Mouse (Mus musculus) lung, adult 2 months (tissue): ENCODE results near the gene Fibp. TPM values are rescaled to one million over a fixed set of nuclear protein-coding genes. Genes with fewer than 3 reads are reported as not detected.

ENCODE experiments used
- DNase-seq: peaks from one replicate; pipeline ENCODE4 v3.0.0; 2022
- H3K4me1 ChIP-seq: fragments of 200-500 bp; 2 replicates; pipeline ENCODE4 v1.6.1; 2011; ENCODE audit warnings: low read length; ENCODE audit not compliant: control insufficient read depth, insufficient read depth
- H3K4me3 ChIP-seq: fragments of 200-500 bp; replicated peaks from 2 replicates; pipeline ENCODE3; 2011; ENCODE audit warnings: low read depth, mild to moderate bottlenecking, control low read depth, low read length; ENCODE audit errors: extremely low read depth
- CTCF ChIP-seq: fragments of 200-500 bp; IDR thresholded peaks from 2 replicates; pipeline ENCODE4 v1.5.1; 2011; ENCODE audit warnings: mild to moderate bottlenecking, low read length, control low read depth; ENCODE audit not compliant: insufficient read depth
- POLR2A ChIP-seq: fragments of 200-500 bp; IDR thresholded peaks from 2 replicates; pipeline ENCODE4 v1.6.1; 2011; ENCODE audit warnings: low read depth, mild to moderate bottlenecking, control low read depth, low read length, borderline replicate concordance; ENCODE audit errors: extremely low read depth
- WGBS: fragments of 180-500 bp; shearing (Covaris S2); methylation state at CpG from one replicate; pipeline ENCODE4 v1.1.7; 2018; 5-methylcytosine and 5-hydroxymethylcytosine counted together
- polyA plus RNA-seq: library from polyadenylated mRNA; depleted of rRNA; stranded (reverse); fragments of >200 nt; gene quantifications from 2 replicates; pipeline ENCODE4 v1.2.3, GENCODE M21; 2012; rRNA removed

Fibp gene
- 129 and 144 TPM in 2 replicates for polyA plus RNA-seq

DNA sequence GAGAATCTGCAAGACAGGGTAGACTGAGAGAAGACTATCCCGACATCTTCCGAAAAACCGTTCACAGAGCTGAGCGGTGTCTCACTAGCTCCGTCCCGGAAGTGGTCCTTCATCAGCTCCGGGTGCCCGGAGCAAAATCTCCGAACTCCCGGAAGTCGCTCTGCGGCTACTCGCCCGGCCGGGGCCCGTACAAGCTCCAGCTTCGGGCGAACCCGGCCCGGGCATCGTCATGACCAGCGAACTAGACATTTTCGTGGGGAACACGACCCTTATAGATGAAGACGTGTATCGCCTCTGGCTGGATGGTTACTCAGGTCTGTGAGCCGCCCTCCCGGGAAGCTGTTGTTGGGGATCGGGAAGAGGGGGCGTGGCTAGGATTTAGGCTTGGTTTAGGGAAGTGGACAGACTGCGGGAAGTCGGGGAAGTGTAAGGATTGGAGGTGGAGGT, at the start of gene Fibp:
Gene Fibp, plus strand, starts transcription at position 151 of the 447 bp plus-strand sequence.
- TF ChIP-seq POLR2A (peak; percentile 78), CTCF (no peak)
- peak within 1 kb of the TSS; percentile 96 for H3K4me3 ChIP-seq
- WGBS: under 1% methylated on average over 32 of the region's 32 CpGs
- H3K4me1 ChIP-seq: peaks cover 8% of the 10 kb centered on the region
- peak; percentile 89 for DNase-seq

- WGBS: 71% methylated on average over 5 of the region's 5 CpGs
- no peak for DNase-seq
- H3K4me1 ChIP-seq: peaks cover 15% of the 10 kb centered on the region
Observed at GRCm38 (mm10) chr19:5410641-5411040, 49.8 kb upstream of the Fibp start.

GRCm38 (mm10) chr19:5411961-5412360, 48.5 kb upstream of the Fibp start:
- WGBS: 47% methylated on average over 5 of the region's 5 CpGs
- DNase-seq: no peak
- peaks cover 12% of the 10 kb centered on the region for H3K4me1 ChIP-seq
- TF ChIP-seq CTCF: no peak
- TF ChIP-seq POLR2A: 0 out of 2 replicates have a peak, but pooled peaks have one; percentile 26
- H3K4me3 ChIP-seq: no peak overlapping the region

More at GRCm38 (mm10) chr19:5410641-5411040, 49.8 kb upstream of the Fibp start:
- H3K4me3 ChIP-seq: no peak overlapping the region
- no peak for TF ChIP-seq CTCF
- TF ChIP-seq POLR2A: no peak

DNA sequence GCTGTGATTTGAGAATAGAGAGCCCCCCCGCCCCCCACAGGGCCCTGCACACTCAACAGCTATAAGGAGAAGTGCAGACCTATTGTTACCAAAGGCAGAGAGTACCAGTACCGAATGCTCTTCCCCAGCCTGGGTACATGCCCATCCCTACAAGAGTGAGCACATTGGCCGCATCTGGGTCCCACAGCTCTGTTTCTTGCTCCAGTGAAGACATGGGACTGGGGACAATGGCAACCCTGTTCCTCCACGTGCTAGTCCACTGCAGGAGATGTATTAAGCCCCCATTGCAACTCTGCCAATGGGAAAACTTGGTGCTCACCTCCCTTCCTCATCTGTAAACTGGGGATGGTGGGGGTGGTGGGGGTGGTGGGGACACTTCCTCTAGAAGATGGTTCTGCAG, 46.6 kb upstream of the Fibp start:
- WGBS: 76% methylated on average over 4 of the region's 4 CpGs
- Histone ChIP-seq H3K4me3 (no peak overlapping the region), H3K4me1 (peaks cover 4% of the 10 kb centered on the region)
- no peak for DNase-seq
- no peak for TF ChIP-seq CTCF
- TF ChIP-seq POLR2A: no peak

- Histone ChIP-seq H3K4me1 (no peaks in the 10 kb centered on the region), H3K4me3 (no peak overlapping the region)
- no peak for DNase-seq
- TF ChIP-seq POLR2A: peak; percentile 71; the same call in 1 of the 2 replicates
- no peak for TF ChIP-seq CTCF
- 61% methylated on average over 2 of the region's 2 CpGs for WGBS
Observed at GRCm38 (mm10) chr19:5414534-5414957, 45.9 kb upstream of the Fibp start.

GRCm38 (mm10) chr19:5418750-5419466, 41.5 kb upstream of the Fibp start:
- TF ChIP-seq POLR2A (no peak), CTCF (no peak)
- H3K4me1 ChIP-seq: peaks cover 8% of the 10 kb centered on the region
- DNase-seq: no peak
- no peak overlapping the region for H3K4me3 ChIP-seq
- WGBS: 92% methylated on average over 8 of the region's 8 CpGs

DNA sequence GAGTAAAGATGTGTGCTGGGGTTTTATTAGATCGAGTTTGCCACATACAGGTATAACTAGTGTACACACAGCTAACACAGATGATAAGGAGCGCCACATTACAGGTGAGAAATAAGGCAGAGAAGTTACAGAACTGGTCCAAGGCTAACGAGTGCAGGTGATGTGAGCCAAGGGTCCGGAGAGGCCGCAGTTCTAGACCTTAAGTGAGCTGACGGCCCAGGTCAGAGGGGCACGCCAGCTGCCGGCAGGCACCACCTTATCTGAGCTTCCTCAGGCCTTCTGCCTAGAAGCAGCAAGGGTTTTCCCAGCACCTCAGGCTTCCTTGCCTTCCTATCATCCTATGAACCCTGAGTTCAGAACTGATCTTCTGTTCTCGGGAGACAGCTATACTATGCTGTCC, 40.8 kb upstream of the Fibp start:
- no peak overlapping the region for H3K4me3 ChIP-seq
- H3K4me1 ChIP-seq: peaks cover 8% of the 10 kb centered on the region
- WGBS: 93% methylated on average over 9 of the region's 9 CpGs
- DNase-seq: no peak
- TF ChIP-seq POLR2A (no peak), CTCF (no peak)

GRCm38 (mm10) chr19:5420579-5420978, 39.8 kb upstream of the Fibp start:
- Histone ChIP-seq H3K4me3 (no peak overlapping the region), H3K4me1 (peaks cover 8% of the 10 kb centered on the region)
- no peak for DNase-seq
- WGBS: 75% methylated on average over 6 of the region's 6 CpGs
- TF ChIP-seq POLR2A (no peak), CTCF (no peak)

GRCm38 (mm10) chr19:5421784-5422183, 38.6 kb upstream of the Fibp start:
- DNase-seq: no peak
- Histone ChIP-seq H3K4me3 (no peak overlapping the region), H3K4me1 (peaks cover 17% of the 10 kb centered on the region)
- no peak for TF ChIP-seq CTCF
- TF ChIP-seq POLR2A: no peak
- 90% methylated on average over 5 of the region's 5 CpGs for WGBS

DNA sequence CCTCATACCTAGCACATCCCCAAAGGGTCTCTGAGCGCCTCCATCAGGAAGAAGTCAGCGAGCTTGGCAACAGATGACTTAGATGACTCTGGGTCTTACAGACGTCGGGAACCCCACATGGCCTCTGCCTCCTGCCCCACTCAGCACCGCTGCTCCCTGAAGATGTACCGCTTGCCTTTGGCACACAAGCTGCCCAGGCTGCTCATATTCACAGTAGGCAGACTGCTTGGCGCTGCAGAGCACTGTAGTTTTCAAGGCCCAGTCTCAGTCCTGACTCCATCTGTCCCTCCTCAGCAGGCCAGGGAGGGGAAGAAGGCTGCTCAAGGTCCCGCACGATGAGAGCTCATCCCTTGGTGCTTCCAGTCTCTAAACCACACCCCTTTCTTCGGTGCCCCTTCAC, 38.1 kb upstream of the Fibp start:
- TF ChIP-seq CTCF: no peak
- TF ChIP-seq POLR2A: no peak
- DNase-seq: no peak
- Histone ChIP-seq H3K4me3 (no peak overlapping the region), H3K4me1 (peaks cover 17% of the 10 kb centered on the region)
- 82% methylated on average over 10 of the region's 10 CpGs for WGBS
